Mouse (Mus musculus) left cerebral cortex, postnatal 25 days (tissue): Measurements from ENCODE around the gene Bdkrb1. TPM values are rescaled to one million over a fixed set of nuclear protein-coding genes. Genes with fewer than 3 reads are reported as not detected.

Experiments used
- DNase-seq, 2 experiments: peaks; one replicate each; pipeline ENCODE4 v3.0.0; 2022; ENCODE audit warnings: low spot score in 2 of 2, mixed read lengths in 1 of 2
- intact Hi-C: fragments of 180-260 bp; cut with DNase I; formaldehyde crosslinking; loops from one replicate; pipeline ENCODE4 v1.15.1; 2025
- total RNA-seq, 2 experiments: library from RNA; stranded (reverse); gene quantifications; 2 replicates each; pipeline ENCODE4 v1.2.3; 2021

Gene Bdkrb1
- total RNA-seq, 2 experiments from 2014 or later = not detected

- DNase-seq = no peak
- intact Hi-C loops = no loop called here
Observed at GRCm38 (mm10) chr12:105593471-105593870, 9.4 kb upstream of the Bdkrb1 start.

- no peak for DNase-seq
- intact Hi-C loops = no loop called here
Observed at GRCm38 (mm10) chr12:105597135-105597534, 5.8 kb upstream of the Bdkrb1 start.

GRCm38 (mm10) chr12:105598503-105598902 is 4.4 kb upstream of the Bdkrb1 start:
- no peak for DNase-seq
- intact Hi-C loops = no loop called here

- intact Hi-C loops = no loop called here
Observed at GRCm38 (mm10) chr12:105599098-105599497, 3.8 kb upstream of the Bdkrb1 start.

GRCm38 (mm10) chr12:105601586-105601985 is 1.3 kb upstream of the Bdkrb1 start:
- DNase-seq = no peak
- intact Hi-C loops = no loop called here

More at GRCm38 (mm10) chr12:105599098-105599497, 3.8 kb upstream of the Bdkrb1 start:
- DNase-seq = no peak

- intact Hi-C loops = no loop called here
- DNase-seq = no peak
Observed at GRCm38 (mm10) chr12:105603904-105604303, 1.0 kb downstream of the Bdkrb1 start.

- DNase-seq = no peak
- intact Hi-C loops = no loop called here
Observed at GRCm38 (mm10) chr12:105605212-105605611, 2.3 kb downstream of the Bdkrb1 start.

- DNase-seq = no peak
- intact Hi-C loops = no loop called here
Observed at GRCm38 (mm10) chr12:105606881-105607280, 4.0 kb downstream of the Bdkrb1 start.

- no peak for DNase-seq
- intact Hi-C loops = loop anchor here (1.0 to 5.0 kb wide), 2 partner anchors 113 to 179 kb away; no protein-coding TSS in a partner anchor
Observed at GRCm38 (mm10) chr12:105611045-105611444, 8.2 kb downstream of the Bdkrb1 start.

GRCm38 (mm10) chr12:105611748-105612147 is 8.9 kb downstream of the Bdkrb1 start:
- intact Hi-C loops = loop anchor here (1.0 to 5.0 kb wide), 2 partner anchors 113 to 179 kb away; no protein-coding TSS in a partner anchor
- DNase-seq = peak; percentile 59 to 67

- intact Hi-C loops = loop anchor here (5.0 kb wide), 1 partner anchor 181 kb away; no protein-coding TSS in a partner anchor
- DNase-seq = peak in 1 of 2 experiments; percentile 57
Observed at GRCm38 (mm10) chr12:105613559-105613958, 10.7 kb downstream of the Bdkrb1 start.

- DNase-seq = no peak
- intact Hi-C loops = no loop called here
Observed at GRCm38 (mm10) chr12:105622048-105622447, 19.2 kb downstream of the Bdkrb1 start.

GRCm38 (mm10) chr12:105622981-105623539 is 20.2 kb downstream of the Bdkrb1 start:
- intact Hi-C loops = no loop called here
- no peak for DNase-seq

- intact Hi-C loops = no loop called here
- peak in 1 of 2 experiments; percentile 49 for DNase-seq
Observed at GRCm38 (mm10) chr12:105625798-105626197, 22.9 kb downstream of the Bdkrb1 start.

GRCm38 (mm10) chr12:105634374-105635067 is 31.6 kb downstream of the Bdkrb1 start:
- intact Hi-C loops = no loop called here
- no peak for DNase-seq

- intact Hi-C loops = no loop called here
Observed at GRCm38 (mm10) chr12:105636551-105636950, 33.7 kb downstream of the Bdkrb1 start.

GRCm38 (mm10) chr12:105637554-105637953 is 34.7 kb downstream of the Bdkrb1 start:
- DNase-seq = no peak
- intact Hi-C loops = no loop called here

More at GRCm38 (mm10) chr12:105636551-105636950, 33.7 kb downstream of the Bdkrb1 start:
- DNase-seq = no peak

- intact Hi-C loops = no loop called here
Observed at GRCm38 (mm10) chr12:105642770-105643321, 40.0 kb downstream of the Bdkrb1 start.

More at GRCm38 (mm10) chr12:105642770-105643321, 40.0 kb downstream of the Bdkrb1 start:
- DNase-seq = no peak
